Mouse (Mus musculus) heart, postnatal 14 days (tissue): Measurements from ENCODE around the gene Olfr921. TPM values are rescaled to one million over a fixed set of nuclear protein-coding genes. Genes with fewer than 3 reads are reported as not detected.

Source experiments
- DNase-seq, 2 experiments: peaks; one replicate each; pipeline ENCODE4 v3.0.0; 2021 to 2022
- intact Hi-C: fragments of 180-260 bp; cut with DNase I; formaldehyde crosslinking; loops from one replicate; pipeline ENCODE4 v1.15.1; 2025
- long read RNA-seq, 2 experiments: library from polyadenylated mRNA; stranded (forward); transcript quantifications; one replicate each; pipeline ENCODE4 v2.0.0; 2021
- total RNA-seq, 2 experiments: library from RNA; stranded (reverse); gene quantifications; 2 replicates each; pipeline ENCODE4 v1.2.3; 2021

The Olfr921 gene
- total RNA-seq: not detected
- long read RNA-seq, experiment 1: 0 reads
- long read RNA-seq, experiment 2: 0 reads

DNA sequence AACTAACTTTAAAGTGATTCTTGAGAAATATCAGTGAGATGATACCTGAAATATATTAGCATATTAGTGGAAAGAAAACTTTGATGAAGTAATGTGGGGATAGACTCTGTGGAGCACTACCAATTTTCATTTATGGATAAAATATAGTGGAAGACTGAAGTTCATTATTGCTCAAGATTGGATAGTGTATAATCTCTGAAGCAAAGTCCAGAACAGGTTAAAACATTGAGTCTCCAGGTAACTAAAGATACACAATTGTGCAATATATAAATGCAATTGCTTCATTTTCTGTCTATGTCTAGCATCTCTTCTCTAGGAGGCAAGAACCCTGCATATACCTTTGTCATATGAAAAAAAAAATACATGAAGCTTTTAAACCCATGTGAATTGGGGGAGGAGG is at the start of gene Olfr921:
TSS of gene Olfr921 (plus strand) at position 301 of the 400 bp plus-strand sequence.
- DNase-seq: no peak
- intact Hi-C loops: no loop called here

DNA sequence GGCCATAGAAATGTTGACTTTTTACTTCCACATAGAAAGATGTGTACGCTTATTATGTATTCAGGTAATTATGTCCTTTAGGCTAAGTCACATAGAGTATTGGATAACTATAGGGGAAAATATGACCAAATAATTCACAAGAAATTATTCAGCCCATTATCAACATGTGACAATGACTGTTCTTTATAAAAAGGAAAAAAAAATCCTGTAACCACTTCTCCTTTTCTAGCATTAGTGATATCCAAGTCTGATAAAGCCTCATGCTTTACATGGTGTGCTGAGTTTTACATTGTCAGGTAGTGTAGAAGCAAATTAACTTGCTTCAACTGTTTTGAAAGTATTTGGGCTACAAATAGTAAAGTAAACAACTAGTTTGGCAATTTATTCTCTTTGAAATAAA is 48.8 kb upstream of the Olfr921 start:
- no peak for DNase-seq
- intact Hi-C loops: no loop called here

DNA sequence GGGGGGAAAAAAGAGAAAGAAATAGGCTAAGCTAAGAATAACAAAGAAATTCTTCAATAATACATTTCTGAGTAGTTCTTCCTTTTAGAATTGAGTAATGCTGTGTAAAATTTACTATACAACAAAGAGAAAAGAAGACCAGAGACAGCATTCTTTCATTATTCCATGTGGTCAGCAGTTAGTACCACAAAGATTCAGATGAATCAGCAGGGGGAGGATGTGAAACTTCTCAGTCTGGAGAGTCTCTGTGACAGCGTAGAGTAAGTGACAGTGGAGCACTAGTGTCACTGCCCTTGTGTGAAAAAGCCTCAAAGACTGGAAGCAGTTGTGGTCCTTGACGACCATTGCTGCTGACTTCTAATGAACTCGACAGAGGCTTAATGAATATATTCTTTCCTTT is 44.6 kb upstream of the Olfr921 start:
- intact Hi-C loops: no loop called here
- no peak for DNase-seq

DNA sequence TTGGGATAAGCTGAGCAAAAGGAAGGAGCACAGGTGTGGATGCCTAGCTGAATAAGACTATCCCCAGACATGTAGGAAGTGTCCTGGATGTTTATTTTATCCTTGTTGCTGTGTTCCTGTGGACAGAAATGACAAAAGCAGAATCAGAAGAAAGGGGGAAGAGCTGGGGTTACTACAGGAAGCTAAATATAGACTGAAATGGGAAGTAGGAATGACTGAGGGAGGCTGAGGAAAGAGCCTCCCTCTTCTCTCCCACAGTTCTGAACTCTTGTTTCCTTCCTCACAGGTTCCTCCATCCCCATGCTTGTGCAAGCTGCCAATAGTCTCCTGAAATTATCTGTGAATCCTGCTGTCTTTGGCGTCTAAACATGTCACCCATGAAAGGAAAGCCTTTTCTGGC is 31.5 kb upstream of the Olfr921 start:
- intact Hi-C loops: no loop called here
- no peak for DNase-seq

DNA sequence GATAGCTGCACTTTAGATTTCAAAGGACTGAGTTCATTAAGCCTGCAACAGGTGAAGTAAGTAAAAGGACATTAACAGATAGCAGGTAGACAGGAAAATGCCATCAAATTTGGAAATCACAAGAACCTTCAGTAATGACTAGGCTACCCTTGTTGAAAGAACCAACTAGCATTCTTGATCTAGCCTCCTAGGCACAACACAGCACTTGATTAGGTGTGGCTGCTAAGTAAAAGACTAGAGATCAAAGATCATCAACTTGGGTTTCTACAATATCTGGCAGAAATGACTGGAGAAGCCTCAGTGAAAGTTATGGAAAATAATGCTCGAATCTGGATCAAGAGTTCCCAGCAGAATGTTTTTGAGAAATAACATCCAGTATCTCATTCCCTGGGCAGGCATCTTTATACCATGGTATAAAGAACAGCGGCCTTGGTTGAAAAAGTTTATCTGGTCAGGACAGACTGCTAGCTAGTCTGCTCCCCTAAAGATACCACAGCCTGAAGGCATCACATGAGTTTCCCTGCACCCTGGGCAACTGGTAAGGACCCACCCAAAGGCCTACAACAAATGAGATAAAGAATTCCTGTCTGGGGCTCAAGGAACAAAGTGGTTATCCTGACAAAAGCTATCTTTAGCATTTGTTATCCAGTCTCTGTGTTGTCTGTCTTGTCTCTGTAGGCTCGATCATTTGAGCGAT is 28.1 kb upstream of the Olfr921 start:
- intact Hi-C loops: no loop called here
- no peak for DNase-seq

DNA sequence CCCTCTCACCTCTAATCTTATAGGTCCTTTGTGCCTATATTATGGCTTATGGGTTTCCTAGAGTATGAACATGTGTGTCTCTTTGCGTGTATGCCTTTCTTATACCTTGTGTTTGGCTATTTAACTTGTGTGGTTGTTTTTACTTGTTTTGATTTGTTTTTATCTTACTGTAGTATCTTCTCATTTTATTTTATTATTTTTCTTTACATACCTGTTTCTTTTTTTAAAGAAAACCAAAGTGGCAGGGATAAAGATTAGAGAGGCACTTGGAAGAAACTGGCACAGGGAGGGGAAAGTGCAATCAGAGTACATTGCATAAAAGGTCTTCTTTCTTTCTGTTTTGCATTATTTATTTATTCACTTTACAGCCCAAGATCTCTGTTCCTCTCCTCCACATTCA is 20.9 kb upstream of the Olfr921 start, which contains the start of gene Olfr920:
TSS of gene Olfr920 (plus strand) at position 301 of the 400 bp plus-strand sequence.
- DNase-seq: no peak
- intact Hi-C loops: no loop called here

DNA sequence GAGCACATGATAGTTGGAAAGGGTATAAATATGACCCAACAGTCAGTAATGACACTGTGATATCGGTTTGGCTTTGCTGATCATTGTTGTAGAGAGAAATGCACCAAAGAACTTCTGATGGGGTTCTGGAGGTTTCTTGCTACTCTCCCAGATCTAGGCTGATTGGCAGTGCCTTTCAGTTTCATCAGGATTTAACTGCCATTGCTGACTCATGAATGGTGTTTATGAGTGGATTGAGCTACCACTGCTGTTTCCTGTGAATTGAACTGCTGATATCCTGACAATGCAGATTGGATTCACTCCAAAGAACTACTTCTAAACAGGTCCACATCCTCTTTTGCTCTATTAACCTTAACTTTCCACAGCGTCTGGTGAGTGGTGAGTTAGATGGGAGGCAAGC is 19.8 kb downstream of the Olfr921 start:
- intact Hi-C loops: no loop called here
- DNase-seq: no peak

DNA sequence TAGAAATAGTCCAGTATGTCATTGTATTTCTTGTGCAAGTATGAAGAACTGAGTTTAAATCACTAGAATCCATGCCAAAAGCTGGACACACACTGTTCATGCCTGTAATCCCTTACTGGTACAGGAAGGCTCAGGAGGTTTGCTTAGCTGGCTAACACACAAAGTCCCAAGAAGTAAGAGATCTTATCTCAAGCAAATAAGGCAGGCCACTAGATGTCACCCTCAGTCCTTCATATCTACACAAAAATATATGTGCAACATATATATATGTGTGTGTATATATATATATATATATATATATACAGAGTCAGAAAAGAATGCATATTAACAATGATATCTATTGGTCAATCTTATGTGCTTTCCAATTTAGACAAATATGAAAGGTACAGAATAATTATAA is 32.8 kb downstream of the Olfr921 start:
- DNase-seq: no peak
- intact Hi-C loops: no loop called here

DNA sequence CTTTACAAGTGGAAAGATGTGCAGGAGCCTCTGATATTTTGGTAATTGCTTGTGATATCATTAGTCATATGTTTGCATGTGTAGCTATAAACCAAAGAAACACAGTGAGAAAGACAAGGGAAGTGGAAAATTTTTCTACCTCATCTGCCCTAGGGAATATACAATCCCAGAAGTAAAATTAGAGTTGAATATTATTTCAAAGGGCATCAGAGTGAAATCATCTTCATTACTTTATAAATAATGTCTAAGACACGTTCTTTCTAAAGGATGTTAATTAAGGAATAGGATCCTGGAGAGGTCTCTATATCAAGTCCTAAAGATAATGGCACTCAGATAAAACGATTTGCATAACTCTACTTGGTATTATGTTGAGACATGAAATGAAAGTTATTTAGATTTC is 41.4 kb downstream of the Olfr921 start, which contains the start of gene Olfr922:
TSS of gene Olfr922 (plus strand) at position 301 of the 400 bp plus-strand sequence.
- no peak for DNase-seq
- intact Hi-C loops: no loop called here

DNA sequence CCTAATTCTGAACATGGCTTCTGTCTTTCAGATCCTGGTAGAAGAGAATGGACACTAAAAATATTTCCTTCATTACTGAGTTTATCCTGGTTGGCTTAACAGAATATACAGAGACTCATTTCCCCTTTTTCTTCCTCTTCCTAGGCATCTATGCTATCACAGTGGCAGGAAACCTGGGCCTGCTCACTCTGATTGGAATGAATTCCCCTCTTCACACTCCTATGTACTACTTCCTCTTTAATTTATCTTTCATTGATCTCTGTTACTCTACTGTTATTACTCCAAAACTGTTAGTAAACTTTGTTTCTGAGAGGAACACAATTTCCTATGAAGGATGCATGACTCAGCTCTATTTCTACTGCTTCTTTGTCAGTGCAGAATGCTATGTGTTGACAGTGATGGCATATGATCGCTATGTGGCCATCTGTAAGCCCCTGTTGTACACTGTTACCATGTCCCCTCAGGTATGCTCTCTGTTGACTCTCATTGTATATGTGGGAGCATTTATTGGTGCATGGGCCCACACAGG is 42.7 kb downstream of the Olfr921 start:
- intact Hi-C loops: no loop called here
- DNase-seq: no peak

DNA sequence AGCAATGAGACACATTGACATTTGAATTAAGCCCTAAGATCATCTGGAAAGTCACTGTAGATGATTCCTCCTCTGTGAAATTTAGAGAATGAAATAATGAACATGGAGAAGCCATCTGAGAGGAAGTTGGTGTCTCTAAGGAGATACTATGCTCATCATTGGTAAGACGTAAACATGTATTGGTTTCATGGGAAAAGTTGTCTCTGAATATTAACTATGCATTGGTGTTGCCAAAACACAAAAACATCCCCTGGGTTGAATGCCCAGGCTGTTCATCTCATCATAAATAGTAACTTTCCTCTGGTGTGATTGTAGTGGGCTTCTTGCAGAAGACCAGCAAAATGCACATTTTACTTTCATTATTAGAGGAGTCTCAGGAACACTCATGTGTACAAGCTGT is 53.4 kb downstream of the Olfr921 start, which contains the start of gene Olfr923:
TSS of gene Olfr923 (plus strand) at position 301 of the 400 bp plus-strand sequence.
- intact Hi-C loops: no loop called here
- no peak for DNase-seq

Other genes with a start within 250 kb of the Olfr921 start
- gene Olfr910, start 235.2 kb upstream of the Olfr921 start, total RNA-seq: not detected
- gene Olfr912, start 192.9 kb upstream of the Olfr921 start, total RNA-seq: not detected
- gene Olfr913, start 180.3 kb upstream of the Olfr921 start, total RNA-seq: not detected
- gene Olfr914, start 168.0 kb upstream of the Olfr921 start, total RNA-seq: not detected
- gene Olfr916, start 113.2 kb upstream of the Olfr921 start, total RNA-seq: not detected
- not detected for gene Olfr917, start 107.2 kb upstream of the Olfr921 start, total RNA-seq
- not detected for gene Olfr918, start 98.5 kb upstream of the Olfr921 start, total RNA-seq
- gene Olfr919, start 69.4 kb upstream of the Olfr921 start, total RNA-seq: not detected
- gene Vwa5a, start 54.8 kb upstream of the Olfr921 start, total RNA-seq: 10 to 100 TPM; 30.5 to 31.7 TPM
- gene Olfr920, start 20.8 kb upstream of the Olfr921 start, total RNA-seq: under 1 TPM; 0.07 TPM
- gene Olfr922, start 41.5 kb downstream of the Olfr921 start, total RNA-seq: not detected
- gene Olfr923, start 53.5 kb downstream of the Olfr921 start, total RNA-seq: not detected
- gene Olfr924, start 71.4 kb downstream of the Olfr921 start, total RNA-seq: not detected
- gene Olfr26, start 82.0 kb downstream of the Olfr921 start, total RNA-seq: not detected
- not detected for gene Olfr926, start 104.1 kb downstream of the Olfr921 start, total RNA-seq
- gene Olfr930, start 156.7 kb downstream of the Olfr921 start, total RNA-seq: not detected
- not detected for gene Olfr933, start 199.2 kb downstream of the Olfr921 start, total RNA-seq
- gene Olfr934, start 215.2 kb downstream of the Olfr921 start, total RNA-seq: not detected
- gene Olfr935, start 226.6 kb downstream of the Olfr921 start, total RNA-seq: not detected